Mouse (Mus musculus) adipose tissue, adult 10 weeks (tissue): ENCODE measurements around the gene Rab3c. TPM values are rescaled to one million over a fixed set of nuclear protein-coding genes. Genes with fewer than 3 reads are reported as not detected.

Source experiments
- polyA plus RNA-seq: library from polyadenylated mRNA; stranded (reverse); fragments of 350-450 nt; fragmentation: Illumina TruSeq; extraction: RNeasy Lipid Tissue Mini Kit (QIAGEN cat#74804); gene quantifications from one replicate; pipeline ENCODE4 v1.2.3, GENCODE M21; 2014; ENCODE audit warnings: low read depth, low replicate concordance

The Rab3c gene
- polyA plus RNA-seq, result 1.2 TPM

DNA sequence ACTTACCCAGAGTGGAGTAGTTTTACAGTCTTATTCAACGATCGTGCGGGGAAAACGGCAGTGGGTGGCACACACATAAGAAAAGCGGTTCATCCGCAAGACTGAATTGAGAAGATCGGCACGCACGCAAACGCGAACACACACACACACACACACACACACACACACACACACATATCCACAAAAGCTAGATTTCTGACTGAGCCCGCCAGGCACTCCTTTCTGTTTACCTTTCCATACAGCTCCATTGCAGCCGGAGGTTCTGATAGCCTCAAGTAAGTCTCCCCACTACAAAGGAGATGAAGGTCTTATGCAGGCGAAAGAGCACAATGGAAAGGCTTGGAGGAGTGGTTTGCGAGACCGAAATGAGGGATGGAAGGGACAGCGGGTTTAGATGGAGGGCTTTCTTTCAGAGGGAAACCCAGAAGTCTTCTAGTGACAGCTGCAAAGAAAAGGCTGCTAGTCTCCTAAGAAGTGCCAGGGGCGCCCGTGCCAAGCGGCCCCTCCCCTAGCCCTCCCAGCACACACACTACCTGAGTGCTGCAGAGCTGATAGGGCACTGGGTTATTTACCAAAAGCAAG is at the start of gene Rab3c:
Rab3c (minus strand) TSS at position 434 of the 582 bp plus-strand sequence.

Other genes starting within 250 kb of the Rab3c start
- 1.2 TPM for gene Gapt, start 76.2 kb upstream of the Rab3c start, polyA plus RNA-seq
- gene Plk2, start 114.0 kb upstream of the Rab3c start, polyA plus RNA-seq, result 16.0 TPM